Mouse (Mus musculus) layer of hippocampus, adult 18-20 months (tissue): ENCODE data around the gene Asb18. TPM values are rescaled to one million over a fixed set of nuclear protein-coding genes. Genes with fewer than 3 reads are reported as not detected.

ENCODE experiments used
- DNase-seq, 2 experiments: peaks; one replicate each; pipeline ENCODE4 v3.0.0; 2022; ENCODE audit warnings: low spot score in 2 of 2
- long read RNA-seq: library from polyadenylated mRNA; stranded (forward); transcript quantifications from one replicate; pipeline ENCODE4 v2.0.0, GENCODE M21; 2021
- total RNA-seq, 2 experiments: library from RNA; stranded (reverse); gene quantifications; 2 replicates each; pipeline ENCODE4 v1.2.3; 2021

The Asb18 gene
- 1 to 10 TPM; 2.3 TPM for total RNA-seq
- long read RNA-seq, partial matches to known transcripts: 1 of 2 reads
- long read RNA-seq, other reads (novel, unspliced or antisense): 1 of 2 reads

- no peak for DNase-seq
Measured at GRCm38 (mm10) chr1:90014446-90014845, at the start of gene Asb18. Asb18 (minus strand) TSS chr1:90014666.

- DNase-seq: peak; percentile 39 to 83
Measured at GRCm38 (mm10) chr1:90060599-90060998, 46.1 kb upstream of the Asb18 start.

- no peak for DNase-seq
Measured at GRCm38 (mm10) chr1:90060054-90060453, 45.6 kb upstream of the Asb18 start.

GRCm38 (mm10) chr1:90054991-90055390 is 40.5 kb upstream of the Asb18 start:
- peak; percentile 61 to 85 for DNase-seq

GRCm38 (mm10) chr1:90051347-90051746 is 36.9 kb upstream of the Asb18 start:
- DNase-seq: peak; percentile 33 to 70

- DNase-seq: no peak
Measured at GRCm38 (mm10) chr1:90050046-90050739, 35.7 kb upstream of the Asb18 start.

- DNase-seq: no peak
Measured at GRCm38 (mm10) chr1:90028305-90028704, 13.8 kb upstream of the Asb18 start.

- DNase-seq: no peak
Measured at GRCm38 (mm10) chr1:90026945-90027344, 12.5 kb upstream of the Asb18 start.

GRCm38 (mm10) chr1:90020336-90020735 is 5.9 kb upstream of the Asb18 start:
- DNase-seq: no peak

GRCm38 (mm10) chr1:90018071-90018470 is 3.6 kb upstream of the Asb18 start:
- DNase-seq: no peak

- DNase-seq: no peak
Measured at GRCm38 (mm10) chr1:90013273-90013672, 1.2 kb downstream of the Asb18 start.

- DNase-seq: no peak
Measured at GRCm38 (mm10) chr1:90012850-90013249, 1.6 kb downstream of the Asb18 start.

GRCm38 (mm10) chr1:90012168-90012567 is 2.3 kb downstream of the Asb18 start:
- no peak for DNase-seq

GRCm38 (mm10) chr1:90010077-90010476 is 4.4 kb downstream of the Asb18 start:
- no peak for DNase-seq

- DNase-seq: no peak
Measured at GRCm38 (mm10) chr1:90009188-90009587, 5.3 kb downstream of the Asb18 start.

- peak; percentile 38 to 63 for DNase-seq
Measured at GRCm38 (mm10) chr1:90006666-90007065, 7.8 kb downstream of the Asb18 start.

GRCm38 (mm10) chr1:90000981-90001380 is 13.5 kb downstream of the Asb18 start:
- no peak for DNase-seq

- no peak for DNase-seq
Measured at GRCm38 (mm10) chr1:89999858-90000257, 14.6 kb downstream of the Asb18 start.

GRCm38 (mm10) chr1:89998696-89999095 is 15.8 kb downstream of the Asb18 start:
- DNase-seq: no peak

- no peak for DNase-seq
Measured at GRCm38 (mm10) chr1:89998076-89998475, 16.4 kb downstream of the Asb18 start.

- DNase-seq: no peak
Measured at GRCm38 (mm10) chr1:89992256-89992655, 22.2 kb downstream of the Asb18 start.

- no peak for DNase-seq
Measured at GRCm38 (mm10) chr1:89977261-89977660, 37.2 kb downstream of the Asb18 start.

- DNase-seq: no peak
Measured at GRCm38 (mm10) chr1:89976411-89976810, 38.1 kb downstream of the Asb18 start.
